Mouse (Mus musculus): ENCODE measurements at regions not wholly inside any gene's neighbourhood (a gene's known extent, or its start where the extent isn't known, plus 50 kb on each side); places are given as distances from the start of the nearest gene placed in this dataset.
"Not testable (repeated sequence)": the region's sequence is repeated elsewhere in the genome, so short reads cannot be mapped to it uniquely, and the experiment has no call there.

DNA sequence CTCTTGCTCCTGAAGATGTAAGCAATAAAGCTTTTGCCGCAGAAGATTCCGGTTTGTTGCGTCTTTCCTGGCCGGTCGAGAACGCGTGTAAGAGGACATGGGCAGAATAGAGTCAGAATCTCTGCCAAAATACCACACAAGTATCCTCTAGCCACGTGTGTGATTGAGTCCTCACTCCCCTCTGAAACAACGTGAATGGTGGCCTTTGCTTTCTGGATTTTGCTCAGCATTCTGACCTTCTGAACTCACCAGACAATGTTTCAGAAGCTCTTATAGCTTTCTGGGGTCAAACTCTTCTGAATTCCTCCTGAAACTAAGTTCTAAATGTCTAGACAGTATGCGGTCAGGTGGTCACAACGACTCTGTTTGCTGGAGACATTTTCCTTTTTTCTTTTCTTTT is 202.0 kb upstream of the Btg1 start:
- Histone ChIP-seq H3K9ac (ENCODE audit: insufficient read depth, low read depth, low read length, poor library complexity, severe bottlenecking) (no peak overlapping the region), H3K9me3 (ENCODE audit: control insufficient read depth, insufficient read depth, low read depth, low read length) (no peaks in the 10 kb centered on the region), H3K27ac (ENCODE audit: insufficient read depth, low read depth, low read length, poor library complexity, severe bottlenecking) (no peak overlapping the region), H3K4me1 (ENCODE audit: control insufficient read depth in 2 of 2, insufficient read depth in 2 of 2, low read length in 2 of 2, poor library complexity in 1 of 2) (no peaks in the 10 kb centered on the region), H3K4me3 (ENCODE audit: insufficient read depth in 1 of 2, low read depth in 1 of 2, low read length in 2 of 2, poor library complexity in 1 of 2, severe bottlenecking in 1 of 2) (no peak overlapping the region), H3K36me3 (ENCODE audit: control insufficient read depth, insufficient read depth, low read length, poor library complexity, severe bottlenecking) (no peaks in the 10 kb centered on the region)
- TF ChIP-seq ZC3H11A (IDR thresholded peaks at IDR 0.05; ENCODE audit: borderline replicate concordance, low read depth, low read length) (no peak), MAFK (IDR thresholded peaks at IDR 0.05; ENCODE audit: insufficient read depth, low read depth, low read length) (no peak), HCFC1 (IDR thresholded peaks at IDR 0.05; ENCODE audit: borderline replicate concordance, insufficient read depth, low read length) (no peak), CHD2 (IDR thresholded peaks at IDR 0.05; ENCODE audit: low read depth, low read length) (no peak), ZNF384 (IDR thresholded peaks at IDR 0.05; ENCODE audit: low read depth, low read length) (no peak)
- no peak for DNase-seq (ENCODE audit: low read depth, low spot score)
- in situ Hi-C loops (cut with MboI; ENCODE audit: low sequenced_read_pairs in 2 of 2, unreplicated experiment in 2 of 2), result no loop called here

DNA sequence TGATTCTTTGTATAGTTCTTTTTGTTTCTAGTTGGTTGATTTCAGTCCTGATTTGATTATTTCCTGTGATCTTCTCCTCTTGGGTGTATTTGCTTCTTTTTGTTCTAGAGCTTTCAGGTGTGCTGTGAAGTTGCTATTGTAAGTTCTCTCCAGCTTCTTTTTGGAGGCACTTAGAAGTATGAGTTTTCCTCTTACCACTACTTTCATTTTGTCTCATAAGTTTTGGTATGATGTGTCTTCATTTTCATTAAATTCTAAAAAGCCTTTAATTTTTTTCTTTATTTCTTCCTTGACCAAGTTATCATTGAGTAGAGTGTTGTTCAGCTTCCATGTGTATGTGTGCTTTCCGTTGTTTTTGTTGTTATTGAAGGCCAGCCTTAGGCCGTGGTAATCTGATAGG is 195.3 kb upstream of the Btg1 start:
- DNase-seq (ENCODE audit: low read depth, low spot score), result not testable (repeated sequence)

DNA sequence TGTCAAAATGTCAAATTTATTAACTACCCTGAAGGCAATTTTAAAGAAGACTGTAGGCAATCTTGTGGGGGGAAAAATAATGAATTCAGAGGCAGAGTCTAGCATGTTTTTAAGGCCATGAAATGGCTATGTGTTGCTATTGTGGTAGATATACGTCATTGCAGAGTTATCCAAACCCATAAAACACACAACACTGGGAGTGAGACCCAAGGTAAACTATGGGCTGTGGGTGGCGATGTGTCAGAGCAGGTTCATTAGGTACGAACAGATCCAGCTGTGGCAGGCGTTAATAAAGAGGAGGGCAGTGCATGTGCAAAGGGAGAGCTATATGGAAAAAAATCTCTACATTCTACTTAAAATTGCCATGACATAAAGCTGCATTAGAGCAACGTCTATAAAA is 189.4 kb upstream of the Btg1 start:
- in situ Hi-C loops (cut with MboI; ENCODE audit: low sequenced_read_pairs in 2 of 2, unreplicated experiment in 2 of 2), result no loop called here
- no peak overlapping the region for H3K9ac ChIP-seq (ENCODE audit: insufficient read depth, low read depth, low read length, poor library complexity, severe bottlenecking)
- TF ChIP-seq CHD2 (IDR thresholded peaks at IDR 0.05; ENCODE audit: low read depth, low read length) (no peak), ZC3H11A (IDR thresholded peaks at IDR 0.05; ENCODE audit: borderline replicate concordance, low read depth, low read length) (no peak), MAFK (IDR thresholded peaks at IDR 0.05; ENCODE audit: insufficient read depth, low read depth, low read length) (no peak), HCFC1 (IDR thresholded peaks at IDR 0.05; ENCODE audit: borderline replicate concordance, insufficient read depth, low read length) (no peak), ZNF384 (IDR thresholded peaks at IDR 0.05; ENCODE audit: low read depth, low read length) (no peak)

More for the DNA sequence above, 195.3 kb upstream of the Btg1 start:
- H3K4me1 ChIP-seq (ENCODE audit: control insufficient read depth in 2 of 2, insufficient read depth in 2 of 2, low read length in 2 of 2, poor library complexity in 1 of 2); H3K9me3 ChIP-seq (ENCODE audit: control insufficient read depth, insufficient read depth, low read depth, low read length); H3K9ac ChIP-seq (ENCODE audit: insufficient read depth, low read depth, low read length, poor library complexity, severe bottlenecking); in situ Hi-C loops (cut with MboI; ENCODE audit: low sequenced_read_pairs in 2 of 2, unreplicated experiment in 2 of 2); H3K36me3 ChIP-seq (ENCODE audit: control insufficient read depth, insufficient read depth, low read length, poor library complexity, severe bottlenecking); H3K27ac ChIP-seq (ENCODE audit: insufficient read depth, low read depth, low read length, poor library complexity, severe bottlenecking); H3K4me3 ChIP-seq (ENCODE audit: insufficient read depth in 1 of 2, low read depth in 1 of 2, low read length in 2 of 2, poor library complexity in 1 of 2, severe bottlenecking in 1 of 2): not testable (repeated sequence)

DNA sequence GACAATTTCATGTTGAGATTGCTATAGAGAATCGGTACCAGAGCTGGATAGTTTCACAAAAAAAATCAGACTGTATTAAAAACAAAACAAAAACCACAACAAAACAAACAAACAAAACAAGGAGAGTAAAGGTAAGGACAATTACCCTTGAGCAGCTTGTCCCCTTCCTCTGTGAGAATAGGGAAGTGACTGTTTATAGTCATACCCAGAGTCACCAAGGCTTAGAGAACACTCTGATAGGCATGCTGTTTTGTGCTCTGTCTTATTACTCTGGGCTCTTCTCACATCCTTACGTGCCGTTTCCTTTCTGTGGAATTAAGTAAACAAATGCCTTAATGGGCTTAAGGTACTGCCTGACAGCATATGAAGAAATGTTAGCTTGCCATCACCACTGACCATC is 186.7 kb upstream of the Btg1 start:
- H3K9me3 ChIP-seq (ENCODE audit: control insufficient read depth, insufficient read depth, low read depth, low read length), result no peaks in the 10 kb centered on the region
- in situ Hi-C loops (cut with MboI; ENCODE audit: low sequenced_read_pairs in 2 of 2, unreplicated experiment in 2 of 2), result no loop called here
- no peak for DNase-seq (ENCODE audit: low read depth, low spot score)
- H3K4me1 ChIP-seq (ENCODE audit: control insufficient read depth in 2 of 2, insufficient read depth in 2 of 2, low read length in 2 of 2, poor library complexity in 1 of 2), result no peaks in the 10 kb centered on the region
- no peak overlapping the region for H3K27ac ChIP-seq (ENCODE audit: insufficient read depth, low read depth, low read length, poor library complexity, severe bottlenecking)
- H3K9ac ChIP-seq (ENCODE audit: insufficient read depth, low read depth, low read length, poor library complexity, severe bottlenecking), result no peak overlapping the region
- H3K36me3 ChIP-seq (ENCODE audit: control insufficient read depth, insufficient read depth, low read length, poor library complexity, severe bottlenecking), result no peaks in the 10 kb centered on the region
- no peak overlapping the region for H3K4me3 ChIP-seq (ENCODE audit: insufficient read depth in 1 of 2, low read depth in 1 of 2, low read length in 2 of 2, poor library complexity in 1 of 2, severe bottlenecking in 1 of 2)
- no peak for TF ChIP-seq ZNF384 (IDR thresholded peaks at IDR 0.05; ENCODE audit: low read depth, low read length)
- TF ChIP-seq MAFK (IDR thresholded peaks at IDR 0.05; ENCODE audit: insufficient read depth, low read depth, low read length), result no peak
- TF ChIP-seq CHD2 (IDR thresholded peaks at IDR 0.05; ENCODE audit: low read depth, low read length), result no peak
- no peak for TF ChIP-seq HCFC1 (IDR thresholded peaks at IDR 0.05; ENCODE audit: borderline replicate concordance, insufficient read depth, low read length)
- no peak for TF ChIP-seq ZC3H11A (IDR thresholded peaks at IDR 0.05; ENCODE audit: borderline replicate concordance, low read depth, low read length)

More for the DNA sequence above, 189.4 kb upstream of the Btg1 start:
- Histone ChIP-seq H3K4me1 (ENCODE audit: control insufficient read depth in 2 of 2, insufficient read depth in 2 of 2, low read length in 2 of 2, poor library complexity in 1 of 2) (no peaks in the 10 kb centered on the region), H3K36me3 (ENCODE audit: control insufficient read depth, insufficient read depth, low read length, poor library complexity, severe bottlenecking) (no peaks in the 10 kb centered on the region), H3K9me3 (ENCODE audit: control insufficient read depth, insufficient read depth, low read depth, low read length) (no peaks in the 10 kb centered on the region), H3K27ac (ENCODE audit: insufficient read depth, low read depth, low read length, poor library complexity, severe bottlenecking) (no peak overlapping the region), H3K4me3 (ENCODE audit: insufficient read depth in 1 of 2, low read depth in 1 of 2, low read length in 2 of 2, poor library complexity in 1 of 2, severe bottlenecking in 1 of 2) (no peak overlapping the region)
- DNase-seq (ENCODE audit: low read depth, low spot score), result no peak

DNA sequence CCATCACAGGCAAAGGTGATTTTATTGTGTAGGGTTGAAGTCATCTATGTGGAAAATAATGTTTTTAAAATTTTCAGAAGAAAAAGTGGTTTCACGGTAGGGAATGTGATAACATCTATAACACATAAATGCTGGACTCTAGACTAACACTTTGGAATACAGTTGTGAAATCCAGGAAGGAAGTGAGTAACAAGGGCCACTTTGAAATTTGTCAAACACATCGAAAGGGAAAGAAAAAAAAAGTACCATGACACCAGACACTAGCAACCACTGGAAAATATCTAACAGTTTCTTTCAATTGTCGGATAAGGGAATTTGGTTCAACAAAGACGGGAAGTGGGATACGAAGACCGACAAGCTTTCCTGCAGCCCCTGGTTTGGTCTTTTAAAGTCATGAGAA is 181.7 kb upstream of the Btg1 start:
- Histone ChIP-seq H3K4me3 (ENCODE audit: insufficient read depth in 1 of 2, low read depth in 1 of 2, low read length in 2 of 2, poor library complexity in 1 of 2, severe bottlenecking in 1 of 2) (no peak overlapping the region), H3K4me1 (ENCODE audit: control insufficient read depth in 2 of 2, insufficient read depth in 2 of 2, low read length in 2 of 2, poor library complexity in 1 of 2) (no peaks in the 10 kb centered on the region), H3K9ac (ENCODE audit: insufficient read depth, low read depth, low read length, poor library complexity, severe bottlenecking) (no peak overlapping the region), H3K27ac (ENCODE audit: insufficient read depth, low read depth, low read length, poor library complexity, severe bottlenecking) (no peak overlapping the region), H3K36me3 (ENCODE audit: control insufficient read depth, insufficient read depth, low read length, poor library complexity, severe bottlenecking) (no peaks in the 10 kb centered on the region), H3K9me3 (ENCODE audit: control insufficient read depth, insufficient read depth, low read depth, low read length) (no peaks in the 10 kb centered on the region)
- DNase-seq (ENCODE audit: low read depth, low spot score), result no peak
- TF ChIP-seq ZNF384 (IDR thresholded peaks at IDR 0.05; ENCODE audit: low read depth, low read length), result no peak
- TF ChIP-seq HCFC1 (IDR thresholded peaks at IDR 0.05; ENCODE audit: borderline replicate concordance, insufficient read depth, low read length), result no peak
- no peak for TF ChIP-seq MAFK (IDR thresholded peaks at IDR 0.05; ENCODE audit: insufficient read depth, low read depth, low read length)
- TF ChIP-seq CHD2 (IDR thresholded peaks at IDR 0.05; ENCODE audit: low read depth, low read length), result no peak
- no peak for TF ChIP-seq ZC3H11A (IDR thresholded peaks at IDR 0.05; ENCODE audit: borderline replicate concordance, low read depth, low read length)
- in situ Hi-C loops (cut with MboI; ENCODE audit: low sequenced_read_pairs in 2 of 2, unreplicated experiment in 2 of 2), result no loop called here

Data from ES-E14 (cell line).